Mouse (Mus musculus): Measurements from ENCODE around the gene Eif4a3.

DNA sequence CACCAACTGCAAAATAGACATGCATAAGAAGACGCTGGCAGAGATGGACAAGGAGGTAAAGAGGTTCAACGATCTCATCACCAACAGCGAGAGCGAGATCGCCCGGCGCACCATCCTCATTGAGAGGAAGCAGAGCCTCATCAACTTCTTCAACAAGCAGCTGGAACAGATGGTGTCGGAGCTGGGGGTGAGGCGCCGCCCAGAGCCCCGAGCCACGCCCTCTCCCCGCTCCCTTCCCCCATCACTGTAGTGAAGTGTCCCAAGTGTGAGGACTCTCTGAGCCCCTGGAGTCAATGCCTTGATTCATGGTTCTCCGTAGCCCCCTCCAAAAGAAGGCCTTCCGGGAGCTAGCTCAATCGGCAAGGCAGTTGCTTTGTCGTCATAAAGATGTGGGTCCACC lies 48.9 kb downstream of the Eif4a3 start:
- no peak for TF ChIP-seq CTCF (IDR thresholded peaks at IDR 0.05; ENCODE audit: borderline replicate concordance, insufficient read depth, low read length)
- no peak for TF ChIP-seq POLR2A (IDR thresholded peaks at IDR 0.05; ENCODE audit: low read depth, low read length)

All from embryonic fibroblast, embryonic 13.5 days (primary cell).